In the genomic region with DNA sequence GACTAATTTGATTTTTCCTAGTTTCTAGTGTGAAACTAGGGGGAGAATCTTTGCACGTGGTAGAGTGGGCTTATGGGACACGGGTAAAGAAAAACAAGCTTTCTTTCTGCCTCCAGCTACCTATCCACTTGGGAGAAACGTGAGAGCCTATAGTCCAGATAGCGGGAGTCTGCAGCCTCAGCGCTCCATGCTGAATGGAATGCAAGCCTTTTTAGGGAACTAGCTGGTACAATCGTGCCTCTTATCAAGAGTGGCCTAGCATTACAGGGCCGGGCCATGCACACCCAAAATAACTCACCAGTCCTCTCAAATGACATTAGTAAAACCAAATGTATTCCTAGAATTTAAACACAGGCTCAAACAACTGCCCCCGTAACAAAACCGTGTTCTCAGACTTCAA, we compare ENCODE assay signal across 1 mouse cellular context.
TF ChIP-seq lines count a peak whose summit lies in the region.

No protein-coding gene starts in this region.

TF ChIP-seq in MEL, 35 proteins besides CTCF, POLR2A, EP300 and RAD21 (continued from another document):
- TF ChIP-seq GATA1 (IDR thresholded peaks at IDR 0.05; ENCODE audit: low read depth, low read length) (peak; percentile 84), RCOR1 (IDR thresholded peaks at IDR 0.05; ENCODE audit: low read depth, low read length) (no peak), BHLHE40 (IDR thresholded peaks at IDR 0.05; ENCODE audit: borderline replicate concordance, low read depth, low read length) (peak; percentile 74), SMC3 (IDR thresholded peaks at IDR 0.05; ENCODE audit: low read depth, low read length) (peak; percentile 8; the same call in 1 of the 2 replicates), MXI1 (IDR thresholded peaks at IDR 0.05; ENCODE audit: low read depth, low read length) (peak; percentile 73), POLR2AphosphoS5 (IDR thresholded peaks at IDR 0.05; ENCODE audit: borderline replicate concordance, low read depth, low read length) (no peak), E2F4 (IDR thresholded peaks at IDR 0.05; ENCODE audit: borderline replicate concordance, low read depth, low read length) (no peak), JUND (IDR thresholded peaks at IDR 0.05; ENCODE audit: low read depth, low read length) (no peak), TBP (IDR thresholded peaks at IDR 0.05; ENCODE audit: low read depth, low read length) (peak; percentile 96), NRF1 (IDR thresholded peaks at IDR 0.05; ENCODE audit: insufficient read depth, low read depth, low read length, poor library complexity, severe bottlenecking) (no peak), HCFC1 (IDR thresholded peaks at IDR 0.05; ENCODE audit: low read depth, low read length) (no peak)
